Mouse (Mus musculus) heart, postnatal 0 days (tissue): ENCODE measurements around the gene Rpp25l.

Experiments
- CTCF ChIP-seq: IDR thresholded peaks from 2 replicates; pipeline ENCODE4 v1.5.1; 2016; ENCODE audit warnings: antibody characterized with exemption, control low read depth, low read depth
- EP300 ChIP-seq: IDR thresholded peaks from 2 replicates; pipeline ENCODE4 v1.6.1; 2016; ENCODE audit warnings: antibody characterized with exemption, low read depth

- TF ChIP-seq CTCF, result 0 out of 2 replicates have a peak, but pooled peaks have one; percentile 1
- no peak for TF ChIP-seq EP300
These were observed 45.9 kb upstream of the Rpp25l start for GRCm38 (mm10) chr4:41759206-41759605.
